Comparison of ENCODE assay signal across 8 mouse cellular contexts in the genomic region with DNA sequence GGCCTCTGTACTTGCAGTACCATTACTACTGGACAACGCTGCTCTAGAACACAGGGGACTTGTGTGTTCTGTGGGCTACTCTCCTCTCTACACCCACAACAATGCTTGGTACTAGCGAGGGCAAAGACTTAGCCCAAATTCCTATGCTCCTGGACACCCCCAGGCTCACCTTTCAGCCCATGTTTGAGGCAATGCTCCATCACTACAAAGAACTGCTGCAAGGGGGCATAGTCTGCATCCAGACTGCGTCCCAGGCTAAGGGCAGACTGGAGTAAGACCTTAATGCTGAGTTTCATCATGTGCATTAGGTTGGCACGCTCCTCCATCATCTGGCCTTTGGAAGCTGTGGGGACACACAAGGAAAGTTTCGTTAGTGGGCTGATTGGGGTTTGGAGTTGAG. TPM values are rescaled to one million over a fixed set of nuclear protein-coding genes. Genes with fewer than 3 reads are reported as not detected.
DNase-seq lines count a peak whose midpoint lies in the region; ATAC-seq and TF ChIP-seq lines count a peak whose summit lies in the region.

No protein-coding gene starts in this region.

- H3K4me1 ChIP-seq in cerebellum, adult 2 months (ENCODE audit: control insufficient read depth, insufficient read depth, low read length): no peaks in the 10 kb centered on the region
- no peaks in the 10 kb centered on the region; the same call in 1 of the 2 replicates for H3K4me1 ChIP-seq in neural tube, embryonic 11.5 days (ENCODE audit: control insufficient read depth, insufficient read depth, low read length)
- peaks cover 17% of the 10 kb centered on the region for H3K4me1 ChIP-seq in liver, embryonic 12.5 days
- H3K4me1 ChIP-seq in stomach, embryonic 16.5 days (ENCODE audit: control insufficient read depth, insufficient read depth, low read length): 0 out of 2 replicates have a peak, but pooled peaks cover 2% of the 10 kb centered on the region

- H3K36me3 ChIP-seq in neural tube, embryonic 11.5 days (ENCODE audit: control insufficient read depth, insufficient read depth, low read length): no peaks in the 10 kb centered on the region
- H3K36me3 ChIP-seq in liver, embryonic 12.5 days: peaks cover 26% of the 10 kb centered on the region
- 0 out of 2 replicates have a peak, but pooled peaks cover 4% of the 10 kb centered on the region for H3K36me3 ChIP-seq in stomach, embryonic 16.5 days (ENCODE audit: control insufficient read depth, insufficient read depth, low read length)

- H3K9me3 ChIP-seq in neural tube, embryonic 11.5 days (ENCODE audit: control insufficient read depth, low read length): no peaks in the 10 kb centered on the region
- no peaks in the 10 kb centered on the region for H3K9me3 ChIP-seq in liver, embryonic 12.5 days (replicated peaks)
- H3K9me3 ChIP-seq in stomach, embryonic 16.5 days (replicated peaks; ENCODE audit: control insufficient read depth, low read length): no peaks in the 10 kb centered on the region

- no peak for TF ChIP-seq POLR2A in cerebellum, adult 2 months (IDR thresholded peaks at IDR 0.05; ENCODE audit: borderline replicate concordance, insufficient read depth, low read length)

- TF ChIP-seq CTCF in cerebellum, adult 2 months (IDR thresholded peaks at IDR 0.05; ENCODE audit: borderline replicate concordance, insufficient read depth, low read depth, low read length): no peak

- peak overlapping the region; percentile 63 for H3K4me3 ChIP-seq in cerebellum, adult 2 months (replicated peaks; ENCODE audit: insufficient read depth, low read depth, low read length)
- H3K4me3 ChIP-seq in neural tube, embryonic 11.5 days (ENCODE audit: low read depth, low read length): peak overlapping the region; percentile 24; the same call in 1 of the 2 replicates
- H3K4me3 ChIP-seq in liver, embryonic 12.5 days: peak overlapping the region; percentile 51
- H3K4me3 ChIP-seq in stomach, embryonic 16.5 days (replicated peaks; ENCODE audit: low read length): peak overlapping the region; percentile 42

- no peak for DNase-seq in cerebellum, adult 2 months
- no peak for DNase-seq in cerebellum, adult 18-20 months
- DNase-seq in neural tube, embryonic 11.5 days (ENCODE audit: low spot score): no peak
- DNase-seq in neural tube, embryonic 10.5 days (ENCODE audit: extremely low spot score, low spot score): no peak
- no peak for DNase-seq in cerebellum, adult 8-10 months

- 49% methylated on average over 5 of the region's 5 CpGs for WGBS in cerebellum, adult 2 months
- WGBS in neural tube, embryonic 11.5 days: 52% methylated on average over 5 of the region's 5 CpGs
- 51% methylated on average over 5 of the region's 5 CpGs for WGBS in liver, embryonic 12.5 days (ENCODE audit: insufficient replicate concordance)
- WGBS in stomach, embryonic 16.5 days: 46% methylated on average over 5 of the region's 5 CpGs

- peak; percentile 36; the same call in 1 of the 2 replicates for ATAC-seq in neural tube, embryonic 11.5 days (ENCODE audit: insufficient read depth, low FRiP score, low TSS enrichment)
- ATAC-seq in liver, embryonic 12.5 days: no peak; the same call in none of the 2 replicates
- ATAC-seq in stomach, embryonic 16.5 days (ENCODE audit: insufficient read depth, low FRiP score): no peak
- no peak for ATAC-seq in cerebellum, adult (ENCODE audit: insufficient number of reproducible peaks, low FRiP score, low TSS enrichment)

- peak overlapping the region; percentile 5; the same call in 1 of the 2 replicates for H3K9ac ChIP-seq in neural tube, embryonic 11.5 days (ENCODE audit: low read length)
- peak overlapping the region; percentile 36 for H3K9ac ChIP-seq in liver, embryonic 12.5 days
- H3K9ac ChIP-seq in stomach, embryonic 16.5 days (ENCODE audit: low read length): 0 out of 2 replicates have a peak overlapping the region, but pooled peaks have one; percentile 27

- H3K27me3 ChIP-seq in cerebellum, adult 2 months (ENCODE audit: control insufficient read depth, insufficient read depth, low read length): no peaks in the 10 kb centered on the region
- no peaks in the 10 kb centered on the region for H3K27me3 ChIP-seq in neural tube, embryonic 11.5 days (ENCODE audit: control insufficient read depth, insufficient read depth, low read length)
- no peaks in the 10 kb centered on the region for H3K27me3 ChIP-seq in liver, embryonic 12.5 days (replicated peaks)
- H3K27me3 ChIP-seq in stomach, embryonic 16.5 days (ENCODE audit: control insufficient read depth, insufficient read depth, low read length): no peaks in the 10 kb centered on the region

- peak overlapping the region; percentile 46 for H3K4me2 ChIP-seq in neural tube, embryonic 11.5 days (ENCODE audit: low read depth)
- H3K4me2 ChIP-seq in liver, embryonic 12.5 days: peak overlapping the region; percentile 77
- H3K4me2 ChIP-seq in stomach, embryonic 16.5 days (ENCODE audit: low read depth, low read length): peak overlapping the region; percentile 59

- H3K27ac ChIP-seq in cerebellum, adult 2 months (ENCODE audit: insufficient read depth, low read length): no peak overlapping the region
- H3K27ac ChIP-seq in neural tube, embryonic 11.5 days (ENCODE audit: low read depth, low read length): no peak overlapping the region
- H3K27ac ChIP-seq in liver, embryonic 12.5 days: no peak overlapping the region
- H3K27ac ChIP-seq in stomach, embryonic 16.5 days (ENCODE audit: low read length): no peak overlapping the region

RNA-seq across cellular contexts. Expression of a gene that starts 9.5 kb away (rescaled TPM):
- polyA plus RNA-seq in cerebellum, adult 2 months (2012; rRNA removed): 35.6 and 38.3 TPM in 2 replicates
- polyA plus RNA-seq in neural tube, embryonic 11.5 days (2014; fragmentation: Nextera tagmentation; extraction: Ambion mirVana): 26.0 and 28.0 TPM in 2 replicates
- polyA plus RNA-seq in liver, embryonic 12.5 days (2016; fragmentation: Nextera tagmentation; extraction: Ambion mirVana): 12.0 and 12.8 TPM in 2 replicates
- polyA plus RNA-seq in stomach, embryonic 16.5 days (2015; fragmentation: Nextera tagmentation; extraction: Ambion mirVana): 19.5 and 20.2 TPM in 2 replicates

RNA-seq across cellular contexts. Expression of a gene that starts 44.7 kb away (rescaled TPM):
- polyA plus RNA-seq in cerebellum, adult 2 months (2012; rRNA removed): 264 and 318 TPM in 2 replicates
- 840 and 876 TPM in 2 replicates for polyA plus RNA-seq in neural tube, embryonic 11.5 days (2014; fragmentation: Nextera tagmentation; extraction: Ambion mirVana)
- polyA plus RNA-seq in liver, embryonic 12.5 days (2016; fragmentation: Nextera tagmentation; extraction: Ambion mirVana): 160 TPM in 2 replicates
- 346 and 352 TPM in 2 replicates for polyA plus RNA-seq in stomach, embryonic 16.5 days (2015; fragmentation: Nextera tagmentation; extraction: Ambion mirVana)
